Mouse (Mus musculus) spleen, adult 2 months (tissue): ENCODE results near the gene Gmnc.

Experiments
- CTCF ChIP-seq: fragments of 200-500 bp; IDR thresholded peaks from 2 replicates; pipeline ENCODE4 v1.5.1; 2011; ENCODE audit warnings: mild to moderate bottlenecking, inconsistent platforms; ENCODE audit not compliant: insufficient read depth, insufficient read length, insufficient replicate concordance; ENCODE audit errors: extremely low read depth
- POLR2A ChIP-seq: fragments of 200-500 bp; IDR thresholded peaks from 2 replicates; pipeline ENCODE4 v1.6.1; 2011; ENCODE audit warnings: low read depth, low read length, inconsistent platforms

DNA sequence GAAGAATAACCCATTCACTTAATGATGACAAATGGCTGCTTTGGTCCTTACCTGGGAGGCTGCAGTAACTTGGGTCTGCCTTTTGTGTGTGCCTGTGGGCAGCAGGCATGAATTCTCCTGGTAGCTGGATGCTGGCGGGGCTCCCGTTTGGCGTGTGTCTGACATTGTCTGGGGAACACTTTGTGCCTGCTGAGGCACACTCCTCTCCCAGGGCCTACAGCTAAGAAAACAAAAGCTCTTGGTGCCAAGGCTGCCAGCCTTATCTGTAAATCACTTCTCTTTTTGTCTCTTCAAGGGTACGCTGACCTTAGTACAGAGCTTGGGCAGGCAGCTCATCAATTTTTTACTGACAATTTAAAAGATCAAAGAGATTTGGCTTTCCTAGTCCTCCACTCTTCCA lies 90.0 kb downstream of the Gmnc start:
- TF ChIP-seq CTCF (no peak), POLR2A (no peak)
